12 mouse cellular contexts compared by ENCODE assay signal in the genomic region with DNA sequence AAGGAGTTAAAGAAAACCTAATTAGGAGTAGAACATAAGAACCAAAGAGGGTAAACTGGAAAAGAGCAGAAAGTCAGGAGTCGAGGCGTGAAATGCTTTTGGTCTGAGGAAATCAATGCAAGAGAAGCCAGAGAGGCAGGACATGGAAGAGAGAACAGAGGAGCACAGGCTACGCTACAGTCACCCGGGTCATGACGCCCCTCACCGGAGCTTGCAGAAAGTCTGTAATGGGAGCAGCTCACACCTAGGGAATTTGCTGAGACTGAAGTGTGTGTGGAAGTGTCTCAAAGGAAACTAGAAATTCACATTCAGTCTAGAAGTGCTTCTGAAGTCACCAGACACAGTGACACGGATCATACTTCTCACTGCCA.
DNase-seq lines count a peak whose midpoint lies in the region; ATAC-seq and TF ChIP-seq lines count a peak whose summit lies in the region.
"Had no signal": no experiment of that assay in that cellular context is flagged by ENCODE, and none has a peak within 500 bp of the region (broad histone marks: within the 10 kb centered on the region; RNA-seq: fewer than 3 reads in every experiment).

No protein-coding gene starts in this region.

- no peaks in the 10 kb centered on the region for H3K36me3 ChIP-seq in kidney, embryonic 15.5 days
- H3K36me3 ChIP-seq in small intestine, adult 2 months (ENCODE audit: control insufficient read depth, insufficient read depth, low read length), result no peaks in the 10 kb centered on the region

- no peak overlapping the region for H3K4me2 ChIP-seq in kidney, embryonic 15.5 days
- H3K4me2 ChIP-seq: liver, embryonic 11.5 days had no signal

- H3K27ac ChIP-seq in gastrocnemius, adult 2 months, result 0 out of 2 replicates have a peak overlapping the region, but pooled peaks have one; percentile 4
- peak overlapping the region; percentile 45 for H3K27ac ChIP-seq in kidney, embryonic 15.5 days
- H3K27ac ChIP-seq in small intestine, adult 2 months (ENCODE audit: insufficient read depth, low read depth, low read length), result 0 out of 2 replicates have a peak overlapping the region, but pooled peaks have one; percentile 7

- TF ChIP-seq CTCF in gastrocnemius, adult 2 months (IDR thresholded peaks at IDR 0.05), result no peak
- TF ChIP-seq CTCF in small intestine, adult 2 months (IDR thresholded peaks at IDR 0.05; ENCODE audit: extremely low read depth, insufficient read length, insufficient replicate concordance, low read depth, low read length), result no peak

- no peak overlapping the region for H3K9ac ChIP-seq in kidney, embryonic 15.5 days

- 40% methylated on average over 7 of the region's 7 CpGs for WGBS in kidney, embryonic 15.5 days
- WGBS in small intestine, adult 2 months, result 91% methylated on average over 7 of the region's 7 CpGs

- intact Hi-C loops in gastrocnemius, adult 2 months (cut with DNase I), result no loop called here

- no peaks in the 10 kb centered on the region for H3K9me3 ChIP-seq in kidney, embryonic 15.5 days (replicated peaks)

- no peak overlapping the region for H3K4me3 ChIP-seq in gastrocnemius, adult 2 months
- no peak overlapping the region for H3K4me3 ChIP-seq in kidney, embryonic 15.5 days (replicated peaks)
- H3K4me3 ChIP-seq in small intestine, adult 2 months (ENCODE audit: low read depth, low read length), result no peak overlapping the region
- H3K4me3 ChIP-seq: erythroblast, embryonic 14.5 days had no signal

- no peak for DNase-seq in gastrocnemius, adult 2 months
- DNase-seq in gastrocnemius, adult 8-10 months (ENCODE audit: low spot score in 2 of 2), result no peak
- no peak for DNase-seq in kidney, postnatal 4 days
- DNase-seq in testis, postnatal 10 days (ENCODE audit: low spot score), result peak; percentile 16
- no peak for DNase-seq in testis, postnatal 14 days (ENCODE audit: low spot score)
- DNase-seq in urinary bladder, adult 18-20 months (ENCODE audit: low spot score in 2 of 2), result no peak
- DNase-seq: right cerebral cortex, postnatal 25 days had no signal

- TF ChIP-seq POLR2A in small intestine, adult 2 months (IDR thresholded peaks at IDR 0.05; ENCODE audit: low read depth, low read length), result no peak

- H3K4me1 ChIP-seq in kidney, embryonic 15.5 days, result peaks cover 25% of the 10 kb centered on the region
- peaks cover 13% of the 10 kb centered on the region for H3K4me1 ChIP-seq in small intestine, adult 2 months (ENCODE audit: control insufficient read depth, insufficient read depth, insufficient read length, low read length)

- no peaks in the 10 kb centered on the region for H3K27me3 ChIP-seq in kidney, embryonic 15.5 days
- no peaks in the 10 kb centered on the region for H3K27me3 ChIP-seq in small intestine, adult 2 months (ENCODE audit: control insufficient read depth, insufficient read depth, low read length)

- ATAC-seq in kidney, embryonic 15.5 days (replicated peaks; ENCODE audit: low FRiP score), result peak; percentile 75
- ATAC-seq: hindbrain, embryonic 16.5 days had no signal
